In genomic region chr14:103951899-103952298, GRCm38 (mm10) we compare ENCODE assay signal across 28 mouse cellular contexts.
"Had no signal": no experiment of that assay in that cellular context is flagged by ENCODE, and none has a peak within 500 bp of the region (broad histone marks: within the 10 kb centered on the region; RNA-seq: fewer than 3 reads in every experiment).

No protein-coding gene starts in this region.

- H3K4me2 ChIP-seq: embryonic facial prominence, embryonic 12.5 days; embryonic facial prominence, embryonic 13.5 days; embryonic facial prominence, embryonic 15.5 days; forebrain, embryonic 12.5 days; forebrain, embryonic 13.5 days; forebrain, embryonic 15.5 days had no signal

- DNase-seq: cerebellum, adult 2 months; cerebellum, adult 8-10 months; cerebellum, adult 9-10 months; cerebellum, adult 9-11 months; cerebellum, postnatal 10 days; cerebellum, postnatal 14 days; cerebellum, postnatal 25 days; cerebellum, postnatal 36 days; embryo, embryonic 11 days; forebrain, postnatal 0 days; gastrocnemius, adult 2 months; gastrocnemius, postnatal 10 days; gastrocnemius, postnatal 14 days; gastrocnemius, postnatal 25 days; gastrocnemius, postnatal 36 days; heart, adult 18-20 months; heart, adult 2 months had no signal

- ATAC-seq: forebrain, embryonic 13.5 days; forebrain, embryonic 14.5 days; forebrain, embryonic 15.5 days; forebrain, embryonic 16.5 days; forebrain, postnatal 0 days had no signal

- H3K27ac ChIP-seq: embryonic facial prominence, embryonic 10.5 days; embryonic facial prominence, embryonic 12.5 days; embryonic facial prominence, embryonic 13.5 days; embryonic facial prominence, embryonic 15.5 days; forebrain, embryonic 10.5 days; forebrain, embryonic 12.5 days; forebrain, embryonic 13.5 days; forebrain, embryonic 15.5 days; gastrocnemius, adult 2 months; heart, adult 2 months had no signal

- H3K9ac ChIP-seq: embryonic facial prominence, embryonic 12.5 days; embryonic facial prominence, embryonic 13.5 days; embryonic facial prominence, embryonic 15.5 days; forebrain, embryonic 12.5 days; forebrain, embryonic 13.5 days; forebrain, embryonic 15.5 days; forebrain, postnatal 0 days had no signal

- H3K4me1 ChIP-seq: embryonic facial prominence, embryonic 12.5 days; embryonic facial prominence, embryonic 13.5 days; embryonic facial prominence, embryonic 15.5 days; forebrain, embryonic 15.5 days had no signal

- H3K36me3 ChIP-seq: embryonic facial prominence, embryonic 10.5 days; embryonic facial prominence, embryonic 12.5 days; embryonic facial prominence, embryonic 13.5 days; embryonic facial prominence, embryonic 15.5 days; forebrain, embryonic 10.5 days; forebrain, embryonic 12.5 days; forebrain, embryonic 15.5 days had no signal

- H3K27me3 ChIP-seq: embryonic facial prominence, embryonic 12.5 days; embryonic facial prominence, embryonic 13.5 days; embryonic facial prominence, embryonic 15.5 days; forebrain, embryonic 12.5 days; forebrain, embryonic 13.5 days; forebrain, embryonic 15.5 days had no signal

- H3K4me3 ChIP-seq: embryonic facial prominence, embryonic 10.5 days; embryonic facial prominence, embryonic 12.5 days; embryonic facial prominence, embryonic 13.5 days; embryonic facial prominence, embryonic 15.5 days; erythroblast, embryonic 14.5 days; forebrain, embryonic 10.5 days; forebrain, embryonic 12.5 days; forebrain, embryonic 13.5 days; forebrain, embryonic 15.5 days; gastrocnemius, adult 2 months; heart, adult 2 months had no signal

- H3K9me3 ChIP-seq: embryonic facial prominence, embryonic 10.5 days; embryonic facial prominence, embryonic 12.5 days; embryonic facial prominence, embryonic 13.5 days; embryonic facial prominence, embryonic 15.5 days; forebrain, embryonic 10.5 days; forebrain, embryonic 12.5 days; forebrain, embryonic 13.5 days; forebrain, embryonic 15.5 days had no signal
